Mouse (Mus musculus): ENCODE results near the gene Stk32b. TPM values are rescaled to one million over a fixed set of nuclear protein-coding genes. Genes with fewer than 3 reads are reported as not detected.

Gene Stk32b
- total RNA-seq, 2 experiments from 2014 or later: 0.25 to 0.31 TPM

GRCm38 (mm10) chr5:37670781-37671180 lies 46.2 kb downstream of the Stk32b start:
- DNase-seq (ENCODE audit: low spot score in 2 of 2): no peak

GRCm38 (mm10) chr5:37664962-37665361 lies 52.0 kb downstream of the Stk32b start:
- DNase-seq (ENCODE audit: low spot score in 2 of 2): no peak

- DNase-seq (ENCODE audit: low spot score in 2 of 2): no peak
These were observed 57.8 kb downstream of the Stk32b start for GRCm38 (mm10) chr5:37659177-37659576.

- no peak for DNase-seq (ENCODE audit: low spot score in 2 of 2)
These were observed 59.2 kb downstream of the Stk32b start for GRCm38 (mm10) chr5:37657741-37658140.

- DNase-seq (ENCODE audit: low spot score in 2 of 2): no peak
These were observed 61.8 kb downstream of the Stk32b start for GRCm38 (mm10) chr5:37655208-37655607.

GRCm38 (mm10) chr5:37650681-37651211 lies 66.2 kb downstream of the Stk32b start:
- no peak for DNase-seq (ENCODE audit: low spot score in 2 of 2)

GRCm38 (mm10) chr5:37650089-37650601 lies 66.8 kb downstream of the Stk32b start:
- no peak for DNase-seq (ENCODE audit: low spot score in 2 of 2)

GRCm38 (mm10) chr5:37644082-37644481 lies 72.9 kb downstream of the Stk32b start:
- DNase-seq (ENCODE audit: low spot score in 2 of 2): no peak

GRCm38 (mm10) chr5:37642486-37642885 lies 74.5 kb downstream of the Stk32b start:
- no peak for DNase-seq (ENCODE audit: low spot score in 2 of 2)

GRCm38 (mm10) chr5:37634791-37635190 lies 82.2 kb downstream of the Stk32b start:
- no peak for DNase-seq (ENCODE audit: low spot score in 2 of 2)

- DNase-seq (ENCODE audit: low spot score in 2 of 2): no peak
These were observed 89.4 kb downstream of the Stk32b start for GRCm38 (mm10) chr5:37627437-37628163.

- no peak for DNase-seq (ENCODE audit: low spot score in 2 of 2)
These were observed 105.1 kb downstream of the Stk32b start for GRCm38 (mm10) chr5:37611874-37612273.

- no peak for DNase-seq (ENCODE audit: low spot score in 2 of 2)
These were observed 117.4 kb downstream of the Stk32b start for GRCm38 (mm10) chr5:37599566-37599965.

GRCm38 (mm10) chr5:37598271-37598670 lies 118.7 kb downstream of the Stk32b start:
- DNase-seq (ENCODE audit: low spot score in 2 of 2): no peak

GRCm38 (mm10) chr5:37592411-37592810 lies 124.6 kb downstream of the Stk32b start:
- no peak for DNase-seq (ENCODE audit: low spot score in 2 of 2)

GRCm38 (mm10) chr5:37587861-37588260 lies 129.1 kb downstream of the Stk32b start:
- DNase-seq (ENCODE audit: low spot score in 2 of 2): no peak

- no peak for DNase-seq (ENCODE audit: low spot score in 2 of 2)
These were observed 130.9 kb downstream of the Stk32b start for GRCm38 (mm10) chr5:37586071-37586470.

- no peak for DNase-seq (ENCODE audit: low spot score in 2 of 2)
These were observed 141.5 kb downstream of the Stk32b start for GRCm38 (mm10) chr5:37575427-37575826.

- DNase-seq (ENCODE audit: low spot score in 2 of 2): no peak
These were observed 159.6 kb downstream of the Stk32b start for GRCm38 (mm10) chr5:37557274-37557815.

GRCm38 (mm10) chr5:37554231-37554630 lies 162.7 kb downstream of the Stk32b start:
- DNase-seq (ENCODE audit: low spot score in 2 of 2): no peak

GRCm38 (mm10) chr5:37551649-37552048 lies 165.3 kb downstream of the Stk32b start:
- no peak for DNase-seq (ENCODE audit: low spot score in 2 of 2)

- DNase-seq (ENCODE audit: low spot score in 2 of 2): no peak
These were observed 181.2 kb downstream of the Stk32b start for GRCm38 (mm10) chr5:37535726-37536293.

Measured in gastrocnemius, postnatal 4 days (tissue).